Mouse (Mus musculus) neural tube, embryonic 11.5 days (tissue): Measurements from ENCODE around the gene Samd4b. TPM values are rescaled to one million over a fixed set of nuclear protein-coding genes. Genes with fewer than 3 reads are reported as not detected.
A peak's percentile ranks its signal among the peaks of the same experiment; 100 is the strongest.

Experiments
- ATAC-seq: fragments of 200-750 bp; cut with Nextera tagmentation; 2 replicates; pipeline ENCODE4 v1.8.0; 2017; ENCODE audit warnings: moderate number of reproducible peaks, mild to moderate bottlenecking, moderate TSS enrichment, moderate library complexity; ENCODE audit not compliant: insufficient read depth, low FRiP score, low TSS enrichment
- DNase-seq: peaks from one replicate; pipeline ENCODE4 v3.0.0-alpha.2; 2015; ENCODE audit warnings: low spot score
- H3K27ac ChIP-seq: fragments of 300-500 bp; sonication (generic); 2 replicates; pipeline ENCODE4 v1.5.1; 2014; ENCODE audit warnings: low read depth, mild to moderate bottlenecking, low read length
- H3K27me3 ChIP-seq: fragments of 300-500 bp; sonication (generic); 2 replicates; pipeline ENCODE4 v1.6.1; 2014; ENCODE audit warnings: mild to moderate bottlenecking, low read length, mixed read lengths; ENCODE audit not compliant: control insufficient read depth, insufficient read depth
- H3K36me3 ChIP-seq: fragments of 300-500 bp; sonication (generic); 2 replicates; pipeline ENCODE4 v1.6.1; 2014; ENCODE audit warnings: mild to moderate bottlenecking, low read length, moderate library complexity, mixed read lengths; ENCODE audit not compliant: control insufficient read depth, insufficient read depth
- H3K4me1 ChIP-seq: fragments of 300-500 bp; sonication (generic); 2 replicates; pipeline ENCODE4 v1.6.1; 2014; ENCODE audit warnings: low read length, mixed read lengths; ENCODE audit not compliant: control insufficient read depth, insufficient read depth
- H3K4me2 ChIP-seq: fragments of 300-500 bp; sonication (generic); 2 replicates; pipeline ENCODE4 v1.6.1; 2014; ENCODE audit warnings: low read depth, mild to moderate bottlenecking, moderate library complexity
- H3K4me3 ChIP-seq: fragments of 300-500 bp; sonication (generic); 2 replicates; pipeline ENCODE4 v1.5.1; 2014; ENCODE audit warnings: low read depth, low read length
- H3K9ac ChIP-seq: fragments of 300-500 bp; sonication (generic); 2 replicates; pipeline ENCODE4 v1.6.1; 2014; ENCODE audit warnings: mild to moderate bottlenecking, low read length
- H3K9me3 ChIP-seq: fragments of 300-500 bp; sonication (generic); 2 replicates; pipeline ENCODE4 v1.6.1; 2016; ENCODE audit warnings: low read length; ENCODE audit not compliant: control insufficient read depth
- WGBS: fragments of 180-500 bp; shearing (Covaris S2); extraction: QIAGEN DNeasy Blood & Tissue Kit; methylation state at CpG from one replicate; pipeline ENCODE4 v1.1.7; 2014; 5-methylcytosine and 5-hydroxymethylcytosine counted together
- polyA plus RNA-seq: library from polyadenylated mRNA; unstranded; fragments of >200 nt; fragmentation: Nextera tagmentation; extraction: Ambion mirVana; gene quantifications from 2 replicates; pipeline ENCODE4 v1.2.1, GENCODE M21; 2014

Samd4b gene
- polyA plus RNA-seq = 37.8 and 39.5 TPM in 2 replicates

DNA sequence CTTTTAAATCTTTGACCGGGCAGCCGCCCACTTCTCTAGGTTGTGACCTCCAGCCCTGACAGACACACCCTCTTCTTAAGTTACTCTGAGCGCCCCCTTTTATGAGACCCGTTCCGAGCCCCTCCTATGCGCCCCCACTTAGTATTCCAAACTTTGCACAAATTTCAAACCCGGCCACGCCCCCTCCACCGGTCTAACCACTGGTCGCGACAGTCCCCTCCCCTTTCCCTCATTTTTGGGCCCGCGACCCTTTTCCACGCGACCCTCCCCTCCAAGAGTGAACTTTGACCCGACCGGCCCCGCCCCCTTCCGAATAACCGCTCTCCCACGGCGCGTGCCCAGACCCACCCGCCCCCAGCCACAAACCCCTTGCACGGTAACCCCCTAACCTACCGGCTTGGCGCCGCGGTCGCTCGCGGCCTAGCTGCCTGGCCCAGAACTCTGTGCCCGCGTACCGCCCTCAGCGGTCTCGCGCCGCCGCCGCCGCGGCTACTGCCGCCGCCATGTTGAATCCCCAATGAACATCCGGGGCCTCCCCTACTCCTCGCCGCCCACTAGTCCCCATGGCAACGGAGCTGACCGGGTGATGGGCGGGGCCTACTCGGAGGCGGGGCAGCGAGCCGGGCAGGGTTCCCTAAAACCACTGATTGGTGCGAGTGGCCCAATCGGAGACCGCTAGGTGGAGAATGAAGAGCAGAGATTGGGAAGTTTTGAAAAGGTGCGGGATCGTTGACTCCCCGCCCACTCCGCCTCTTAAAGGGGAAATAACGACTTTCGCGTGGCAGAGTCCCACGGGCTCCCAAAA lies at the start of gene Samd4b, which contains the start of gene Pak4:
TSS of gene Samd4b (minus strand) at position 503 of the 805 bp plus-strand sequence.
TSS of gene Pak4 (minus strand) at position 544 of the 805 bp plus-strand sequence.
- H3K4me2 ChIP-seq = peak within 1 kb of the TSS; percentile 82
- WGBS = under 1% methylated on average over 66 of the region's 66 CpGs
- no peaks in the 10 kb centered on the region for H3K27me3 ChIP-seq
- H3K9me3 ChIP-seq = no peaks in the 10 kb centered on the region
- H3K4me3 ChIP-seq = peak within 1 kb of the TSS; percentile 78
- peaks cover 23% of the 10 kb centered on the region for H3K4me1 ChIP-seq
- ATAC-seq = peak; percentile 92
- no peaks in the 10 kb centered on the region; the same call in 1 of the 2 replicates for H3K36me3 ChIP-seq
- peak; percentile 99 for DNase-seq
- H3K27ac ChIP-seq = peak within 1 kb of the TSS; percentile 68
- H3K9ac ChIP-seq = peak within 1 kb of the TSS; percentile 74

DNA sequence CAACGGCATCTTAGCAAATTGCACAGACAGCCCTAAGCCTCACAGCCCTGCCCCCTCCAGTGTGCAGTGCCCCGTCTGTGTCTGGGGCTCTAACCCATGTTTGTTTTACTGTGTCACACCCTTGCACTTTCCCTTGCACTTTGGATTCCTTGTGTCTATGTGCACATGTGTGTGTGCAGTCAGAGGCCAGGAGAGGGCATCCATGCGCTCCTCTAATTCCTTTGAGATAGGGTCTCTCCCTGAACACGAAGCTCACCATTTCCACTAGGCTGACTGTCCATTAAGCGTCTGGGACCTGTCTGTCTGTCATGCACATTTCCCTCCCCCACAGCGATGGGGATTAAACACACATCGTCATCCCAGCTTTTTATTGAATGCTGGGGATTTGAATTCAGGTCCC lies 49.1 kb upstream of the Samd4b start:
- Histone ChIP-seq H3K4me1 (no peaks in the 10 kb centered on the region), H3K36me3 (no peaks in the 10 kb centered on the region), H3K27me3 (no peaks in the 10 kb centered on the region), H3K9ac (no peak overlapping the region), H3K4me3 (no peak overlapping the region), H3K4me2 (no peak overlapping the region), H3K9me3 (no peaks in the 10 kb centered on the region), H3K27ac (no peak overlapping the region)
- 56% methylated on average over 7 of the region's 7 CpGs for WGBS
- ATAC-seq (no peak), DNase-seq (no peak)

DNA sequence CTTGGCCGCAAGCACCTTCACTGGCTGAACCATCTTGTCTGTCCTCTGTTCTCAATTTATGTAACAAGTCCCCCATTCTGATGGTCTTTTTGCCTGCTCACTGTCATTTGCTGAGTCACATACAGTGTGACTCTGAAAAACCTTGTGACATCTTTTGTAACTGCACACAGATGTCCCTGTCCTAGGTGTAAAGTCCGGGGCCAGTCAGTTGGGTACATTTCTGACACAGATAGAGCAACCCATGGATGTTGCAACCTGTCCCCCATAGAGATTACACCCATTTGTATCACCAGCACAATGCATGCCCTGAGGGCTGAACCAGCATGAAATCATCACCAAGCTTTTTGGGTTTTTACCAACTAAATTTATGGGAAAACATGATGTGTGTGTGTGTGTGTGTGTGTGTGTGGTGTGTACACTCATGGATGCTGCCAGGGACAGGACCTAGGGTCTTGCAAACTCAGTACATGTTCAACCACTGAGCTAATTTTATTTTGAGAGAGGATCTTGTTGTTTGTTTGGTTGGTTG lies 48.1 kb upstream of the Samd4b start:
- no peak overlapping the region for H3K4me3 ChIP-seq
- ATAC-seq (no peak), DNase-seq (no peak)
- H3K36me3 ChIP-seq = no peaks in the 10 kb centered on the region
- H3K27ac ChIP-seq = no peak overlapping the region
- H3K9ac ChIP-seq = no peak overlapping the region
- H3K4me1 ChIP-seq = no peaks in the 10 kb centered on the region
- no peaks in the 10 kb centered on the region for H3K27me3 ChIP-seq
- no peak overlapping the region for H3K4me2 ChIP-seq
- no peaks in the 10 kb centered on the region for H3K9me3 ChIP-seq
- 86% methylated on average over 2 of the region's 2 CpGs for WGBS

DNA sequence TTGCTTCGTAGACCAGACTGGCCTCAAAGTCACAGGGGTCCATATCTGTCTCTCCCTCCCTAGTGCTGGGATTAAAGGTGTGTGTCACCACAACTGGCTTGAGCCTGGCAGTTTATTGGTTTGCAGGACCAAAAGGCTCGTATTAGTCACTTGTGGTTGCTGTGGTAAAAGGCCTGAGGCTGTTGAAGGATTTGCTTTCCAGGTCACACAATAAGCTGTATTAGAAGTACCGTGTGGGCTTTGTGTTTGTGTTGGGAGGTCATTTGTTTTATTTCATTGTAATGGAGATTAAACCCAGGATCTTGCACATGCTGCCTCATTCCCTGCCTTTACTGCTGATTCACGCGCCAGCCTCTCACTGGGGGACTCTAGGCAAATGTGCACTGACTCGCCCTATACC lies 47.4 kb upstream of the Samd4b start:
- Histone ChIP-seq H3K4me2 (no peak overlapping the region), H3K9ac (no peak overlapping the region), H3K9me3 (no peaks in the 10 kb centered on the region), H3K4me3 (no peak overlapping the region), H3K27ac (no peak overlapping the region), H3K36me3 (no peaks in the 10 kb centered on the region), H3K27me3 (no peaks in the 10 kb centered on the region), H3K4me1 (no peaks in the 10 kb centered on the region)
- no peak for DNase-seq
- ATAC-seq = no peak
- 60% methylated on average over 6 of the region's 6 CpGs for WGBS

DNA sequence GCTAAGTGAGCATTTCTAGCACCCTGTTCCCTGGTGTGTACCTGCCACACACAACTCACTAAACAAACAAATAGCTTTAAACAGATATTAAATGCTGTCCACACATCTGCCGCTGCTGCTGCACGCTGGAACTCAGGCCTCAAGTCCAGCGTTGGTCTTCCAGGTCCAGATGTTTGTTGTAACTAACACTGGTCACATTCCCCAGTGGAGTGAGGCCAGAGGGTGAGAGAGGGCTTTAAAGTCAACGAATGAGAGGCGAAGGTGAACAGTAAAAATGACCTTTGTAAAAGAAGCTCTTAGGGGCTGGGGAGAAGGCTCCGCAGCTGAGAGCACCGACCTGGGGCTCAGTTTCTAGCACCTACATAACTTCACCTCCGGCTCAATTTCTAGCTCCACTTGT lies 43.6 kb upstream of the Samd4b start:
- no peaks in the 10 kb centered on the region for H3K4me1 ChIP-seq
- no peak overlapping the region for H3K4me2 ChIP-seq
- ATAC-seq (no peak), DNase-seq (no peak)
- no peaks in the 10 kb centered on the region for H3K36me3 ChIP-seq
- H3K27me3 ChIP-seq = no peaks in the 10 kb centered on the region
- WGBS = 75% methylated on average over 8 of the region's 8 CpGs
- H3K4me3 ChIP-seq = no peak overlapping the region
- no peak overlapping the region for H3K27ac ChIP-seq
- no peaks in the 10 kb centered on the region for H3K9me3 ChIP-seq
- no peak overlapping the region for H3K9ac ChIP-seq

DNA sequence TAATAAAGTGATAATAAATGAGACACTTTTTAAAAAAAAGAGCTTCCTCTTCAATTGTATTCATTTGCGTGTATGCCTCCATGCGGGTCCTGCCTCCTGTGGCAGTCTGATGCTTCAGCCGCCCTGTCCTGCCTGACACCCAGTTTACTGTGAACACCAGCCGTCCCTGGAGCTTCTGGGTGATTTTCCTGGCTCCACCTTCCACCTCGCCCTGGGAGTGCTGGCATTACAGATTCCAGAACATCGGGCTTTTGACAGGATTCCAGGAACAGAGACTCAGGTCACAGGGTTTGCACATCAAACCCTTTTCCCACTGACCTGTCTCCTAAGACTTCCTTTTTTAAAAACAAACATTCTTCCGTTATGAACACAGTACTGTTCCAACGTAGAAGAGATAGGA lies 39.6 kb upstream of the Samd4b start:
- whole genome bisulfite sequencing = 26% methylated on average over 8 of the region's 8 CpGs
- no peak for ATAC-seq
- Histone ChIP-seq H3K27ac (no peak overlapping the region), H3K9ac (no peak overlapping the region), H3K4me2 (no peak overlapping the region), H3K36me3 (no peaks in the 10 kb centered on the region), H3K4me1 (no peaks in the 10 kb centered on the region), H3K27me3 (no peaks in the 10 kb centered on the region), H3K4me3 (no peak overlapping the region), H3K9me3 (no peaks in the 10 kb centered on the region)
- DNase-seq = no peak

DNA sequence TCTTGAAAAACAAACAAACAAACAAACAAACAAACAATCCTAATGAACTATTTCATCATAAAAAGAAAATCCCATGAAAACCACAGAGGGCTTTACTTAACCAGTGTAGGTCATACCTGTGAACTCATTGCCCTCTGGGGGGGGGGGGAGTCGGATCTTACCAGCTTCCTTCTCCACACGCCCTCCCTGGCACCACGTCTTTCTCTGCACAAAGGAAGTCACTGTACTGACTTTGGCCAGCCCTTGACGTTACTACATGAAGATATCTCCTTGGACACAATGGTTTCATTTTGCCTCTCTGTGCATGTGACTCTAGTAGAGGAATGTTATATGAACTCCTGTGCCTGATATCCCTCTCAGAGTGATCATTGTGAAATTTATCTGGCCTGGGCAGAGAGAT lies 36.2 kb upstream of the Samd4b start:
- H3K4me3 ChIP-seq = no peak overlapping the region
- no peak overlapping the region for H3K9ac ChIP-seq
- H3K4me1 ChIP-seq = 0 out of 2 replicates have a peak, but pooled peaks cover 5% of the 10 kb centered on the region
- no peak overlapping the region for H3K4me2 ChIP-seq
- WGBS = 75% methylated on average over 4 of the region's 4 CpGs
- DNase-seq (no peak), ATAC-seq (no peak)
- H3K27ac ChIP-seq = no peak overlapping the region
- no peaks in the 10 kb centered on the region for H3K9me3 ChIP-seq
- H3K36me3 ChIP-seq = no peaks in the 10 kb centered on the region
- peaks cover 25% of the 10 kb centered on the region for H3K27me3 ChIP-seq

DNA sequence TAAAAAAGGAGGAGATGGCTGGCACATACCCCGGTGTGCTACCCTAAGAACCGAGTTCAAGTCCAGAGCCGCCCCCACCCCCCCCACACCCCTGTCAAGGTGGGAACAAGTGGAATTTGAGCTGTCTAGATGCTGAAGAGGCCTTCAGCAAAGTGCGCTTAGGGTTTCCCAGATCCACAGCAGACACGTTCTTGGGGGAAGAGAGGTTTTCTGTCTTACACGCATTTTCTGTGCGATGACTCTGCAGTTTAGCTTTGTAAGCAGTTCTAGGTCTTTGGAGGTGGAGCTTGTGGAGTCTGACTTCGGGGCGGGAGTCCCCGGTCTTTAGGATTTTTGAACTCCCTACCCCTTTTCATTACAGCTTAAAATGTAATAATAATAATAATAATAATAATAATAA lies 33.1 kb upstream of the Samd4b start, which contains the start of gene Acp7:
TSS of gene Acp7 (minus strand) at position 260 of the 400 bp plus-strand sequence.
- H3K4me1 ChIP-seq = 0 out of 2 replicates have a peak, but pooled peaks cover 5% of the 10 kb centered on the region
- WGBS = 26% methylated on average over 10 of the region's 10 CpGs
- H3K9ac ChIP-seq = no peak within 1 kb of the TSS
- DNase-seq (no peak), ATAC-seq (no peak)
- no peak within 1 kb of the TSS for H3K4me3 ChIP-seq
- H3K27me3 ChIP-seq = peaks cover 28% of the 10 kb centered on the region
- H3K4me2 ChIP-seq = peak within 1 kb of the TSS; percentile 25; the same call in 1 of the 2 replicates
- no peaks in the 10 kb centered on the region for H3K9me3 ChIP-seq
- H3K36me3 ChIP-seq = no peaks in the 10 kb centered on the region
- no peak within 1 kb of the TSS for H3K27ac ChIP-seq

DNA sequence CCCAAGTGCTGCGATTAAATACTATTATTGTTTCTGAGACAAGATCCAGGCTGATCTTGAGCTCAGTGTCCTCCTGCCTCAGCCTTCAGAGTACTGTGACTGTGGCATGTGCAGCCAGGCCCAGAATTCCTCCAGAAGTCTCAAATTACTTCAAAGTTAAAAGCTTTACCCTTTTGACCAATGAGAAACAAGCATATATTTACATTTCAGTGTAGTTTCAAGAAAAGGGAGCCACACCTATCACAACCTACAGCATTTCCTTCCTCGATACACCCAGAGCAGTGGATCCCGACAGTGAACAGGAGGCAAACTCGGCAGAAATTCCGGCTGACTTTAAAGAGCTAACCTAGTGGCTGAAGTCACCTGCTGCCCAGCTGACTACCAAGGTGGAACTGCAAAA lies 26.8 kb upstream of the Samd4b start:
- Histone ChIP-seq H3K9ac (no peak overlapping the region), H3K27me3 (peaks cover 10% of the 10 kb centered on the region), H3K4me2 (no peak overlapping the region), H3K27ac (no peak overlapping the region), H3K4me3 (no peak overlapping the region), H3K9me3 (no peaks in the 10 kb centered on the region), H3K36me3 (no peaks in the 10 kb centered on the region), H3K4me1 (no peaks in the 10 kb centered on the region)
- 88% methylated on average over 5 of the region's 5 CpGs for WGBS
- ATAC-seq (no peak), DNase-seq (no peak)
